Mouse (Mus musculus) myocyte (in vitro differentiated cells): ENCODE measurements at regions not wholly inside any gene's neighbourhood (a gene's known extent, or its start where the extent isn't known, plus 50 kb on each side); places are given as distances from the start of the nearest gene placed in this dataset.

Source experiments
- H3K27me3 ChIP-seq: one replicate; pipeline ENCODE4 v1.6.1; 2011; ENCODE audit not compliant: control insufficient read depth, insufficient read depth, insufficient read length
- H3K36me3 ChIP-seq: one replicate; pipeline ENCODE4 v1.6.1; 2011; ENCODE audit not compliant: control insufficient read depth, insufficient read depth
- H3K4me2 ChIP-seq: one replicate; pipeline ENCODE4 v1.6.1; 2011; ENCODE audit warnings: low read depth, control low read depth
- H3K4me3 ChIP-seq: one replicate; pipeline ENCODE4 v1.5.1; 2011; ENCODE audit warnings: mild to moderate bottlenecking, control low read depth, moderate library complexity
- H3K79me2 ChIP-seq: one replicate; pipeline ENCODE4 v1.6.1; 2011; ENCODE audit not compliant: control insufficient read depth, insufficient read depth
- H3ac ChIP-seq: one replicate; pipeline ENCODE4 v1.6.1; 2011; ENCODE audit not compliant: control insufficient read depth, insufficient read length
- CEBPB ChIP-seq: IDR thresholded peaks from 2 replicates; pipeline ENCODE4 v1.6.1; 2011; ENCODE audit warnings: mild to moderate bottlenecking, moderate library complexity; ENCODE audit not compliant: poor library complexity, insufficient read depth, severe bottlenecking
- E2F4 ChIP-seq: IDR thresholded peaks from one replicate; pipeline ENCODE4 v1.6.1; 2011; ENCODE audit warnings: mild to moderate bottlenecking, control low read depth, moderate library complexity; ENCODE audit not compliant: insufficient read depth
- MAX ChIP-seq: IDR thresholded peaks from one replicate; pipeline ENCODE4 v1.6.1; 2011; ENCODE audit warnings: low read depth, mild to moderate bottlenecking, control low read depth
- MYOD1 ChIP-seq, 3 experiments: IDR thresholded peaks; one replicate each; pipeline ENCODE4 v1.6.1; 2011; ENCODE audit warnings: control low read depth in 2 of 3, low read depth in 2 of 3, mild to moderate bottlenecking in 2 of 3, moderate library complexity in 1 of 3; ENCODE audit not compliant: insufficient read length in 2 of 3, control insufficient read depth in 1 of 3
- MYOG ChIP-seq, 3 experiments: IDR thresholded peaks; one replicate each; pipeline ENCODE4 v1.6.1; 2011; ENCODE audit warnings: control low read depth in 2 of 3, low read depth in 2 of 3, mild to moderate bottlenecking in 2 of 3; ENCODE audit not compliant: insufficient read length in 2 of 3, control insufficient read depth in 1 of 3, insufficient read depth in 1 of 3
- POLR2A ChIP-seq: IDR thresholded peaks from one replicate; pipeline ENCODE4 v1.6.1; 2011; ENCODE audit warnings: low read depth, mild to moderate bottlenecking, control low read depth, moderate library complexity; ENCODE audit not compliant: insufficient read length
- POLR2AphosphoS2 ChIP-seq: IDR thresholded peaks from one replicate; pipeline ENCODE4 v1.6.1; 2011; ENCODE audit warnings: low read depth, control low read depth; ENCODE audit not compliant: insufficient read length
- REST ChIP-seq: IDR thresholded peaks from one replicate; pipeline ENCODE4 v1.6.1; 2011; ENCODE audit warnings: mild to moderate bottlenecking, control low read depth, moderate library complexity; ENCODE audit not compliant: insufficient read depth, insufficient read length
- SRF ChIP-seq: IDR thresholded peaks from one replicate; pipeline ENCODE4 v1.6.1; 2011; ENCODE audit warnings: low read depth; ENCODE audit not compliant: control insufficient read depth, insufficient read length
- TCF12 ChIP-seq: IDR thresholded peaks from one replicate; pipeline ENCODE4 v1.6.1; 2011; ENCODE audit warnings: mild to moderate bottlenecking, control low read depth; ENCODE audit not compliant: poor library complexity, insufficient read depth, severe bottlenecking
- TCF3 ChIP-seq: IDR thresholded peaks from one replicate; pipeline ENCODE4 v1.6.1; 2011; ENCODE audit warnings: low read depth, control low read depth; ENCODE audit not compliant: insufficient read length
- USF1 ChIP-seq: IDR thresholded peaks from one replicate; pipeline ENCODE4 v1.6.1; 2011; ENCODE audit warnings: low read depth, mild to moderate bottlenecking, control low read depth, moderate library complexity

GRCm38 (mm10) chr14:25206855-25207254 lies 252.1 kb upstream of the Zmiz1 start:
- Histone ChIP-seq H3K36me3 (no peaks in the 10 kb centered on the region), H3K4me3 (no peak overlapping the region), H3K79me2 (no peaks in the 10 kb centered on the region), H3ac (no peak overlapping the region), H3K4me2 (no peak overlapping the region), H3K27me3 (no peaks in the 10 kb centered on the region)
- TF ChIP-seq CEBPB (no peak), POLR2AphosphoS2 (no peak), REST (no peak), TCF3 (no peak), MYOG (IDR thresholded peaks at IDR 0.05; ENCODE audit: control insufficient read depth in 1 of 3, insufficient read depth in 1 of 3, insufficient read length in 2 of 3, low read depth in 2 of 3) (no peak), TCF12 (no peak), E2F4 (no peak), POLR2A (no peak), MYOD1 (IDR thresholded peaks at IDR 0.05; ENCODE audit: control insufficient read depth in 1 of 3, insufficient read length in 2 of 3, low read depth in 2 of 3) (no peak), SRF (no peak), MAX (no peak), USF1 (no peak)

DNA sequence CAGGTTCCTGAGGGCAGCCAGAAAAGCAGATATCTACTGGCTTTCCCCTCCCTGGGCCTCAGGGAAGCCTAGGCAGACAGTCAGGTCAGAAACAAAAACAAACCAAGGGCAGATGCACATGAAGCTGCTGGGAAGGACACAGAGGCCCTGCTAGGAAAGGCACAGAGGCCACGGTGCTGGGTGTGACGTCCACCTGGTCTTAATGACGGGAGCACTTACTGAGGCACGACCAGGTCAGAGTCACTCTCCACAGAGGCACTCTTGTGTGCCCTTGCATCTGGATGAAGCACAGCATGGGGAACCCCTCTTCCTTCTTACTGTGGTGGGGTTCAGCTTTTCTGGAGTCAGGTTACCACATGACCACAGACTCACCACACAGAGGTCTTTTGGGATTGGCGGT lies 251.6 kb upstream of the Zmiz1 start:
- no peaks in the 10 kb centered on the region for H3K36me3 ChIP-seq
- no peak for TF ChIP-seq POLR2AphosphoS2
- no peak for TF ChIP-seq E2F4
- no peak for TF ChIP-seq MAX
- no peak for TF ChIP-seq POLR2A
- TF ChIP-seq MYOD1 (IDR thresholded peaks at IDR 0.05; ENCODE audit: control insufficient read depth in 1 of 3, insufficient read length in 2 of 3, low read depth in 2 of 3) = no peak
- no peak for TF ChIP-seq SRF
- no peak for TF ChIP-seq TCF12
- no peak for TF ChIP-seq CEBPB
- TF ChIP-seq REST = no peak
- no peak for TF ChIP-seq USF1
- no peak for TF ChIP-seq TCF3
- no peak for TF ChIP-seq MYOG (IDR thresholded peaks at IDR 0.05; ENCODE audit: control insufficient read depth in 1 of 3, insufficient read depth in 1 of 3, insufficient read length in 2 of 3, low read depth in 2 of 3)
- H3ac ChIP-seq = no peak overlapping the region
- H3K27me3 ChIP-seq = no peaks in the 10 kb centered on the region
- H3K4me2 ChIP-seq = no peak overlapping the region
- H3K79me2 ChIP-seq = no peaks in the 10 kb centered on the region
- no peak overlapping the region for H3K4me3 ChIP-seq

DNA sequence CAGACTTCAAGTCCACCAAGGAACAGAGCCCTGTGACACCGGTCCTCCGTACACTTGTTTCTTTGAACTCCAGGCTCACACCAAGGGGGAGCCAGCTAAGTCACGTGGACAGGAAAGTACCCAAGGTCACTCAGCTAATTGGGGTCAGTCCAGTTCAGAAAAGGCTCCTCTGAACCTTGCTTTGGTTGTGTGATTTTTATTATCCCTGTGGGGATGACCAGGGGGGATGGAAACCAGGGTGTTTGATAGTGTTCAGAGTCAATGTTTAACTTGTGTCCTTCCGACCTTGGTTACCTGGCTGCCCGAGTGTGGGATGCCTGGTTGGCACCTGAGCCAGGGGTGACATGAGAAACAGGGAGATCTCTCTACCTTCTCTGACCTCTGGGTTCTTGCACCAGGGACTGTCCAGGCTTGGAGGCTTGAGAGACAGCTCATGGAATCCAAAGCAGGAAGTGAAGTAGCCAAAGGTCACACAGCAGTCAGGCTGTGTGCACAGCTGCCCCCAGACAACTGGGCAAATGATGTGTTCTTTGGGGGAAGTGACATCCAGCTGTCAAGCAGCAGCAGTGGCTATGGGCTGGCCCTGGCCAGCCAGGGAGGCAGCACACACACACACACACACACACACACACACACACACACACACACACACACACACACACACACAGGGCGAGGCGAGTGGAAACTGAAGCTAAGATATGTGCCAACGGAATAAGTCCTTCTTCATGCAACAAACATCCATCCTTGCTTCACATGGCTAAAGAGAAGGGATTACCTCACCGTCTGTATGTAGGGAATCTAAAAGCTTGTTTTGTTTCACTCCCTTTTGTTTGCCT lies 250.5 kb upstream of the Zmiz1 start:
- TF ChIP-seq CEBPB (no peak), SRF (no peak), MAX (no peak), TCF3 (no peak), REST (no peak), E2F4 (no peak), MYOD1 (IDR thresholded peaks at IDR 0.05; ENCODE audit: control insufficient read depth in 1 of 3, insufficient read length in 2 of 3, low read depth in 2 of 3) (peak in 2 of 3 experiments; percentile 54 to 82), MYOG (IDR thresholded peaks at IDR 0.05; ENCODE audit: control insufficient read depth in 1 of 3, insufficient read depth in 1 of 3, insufficient read length in 2 of 3, low read depth in 2 of 3) (peak in 2 of 3 experiments; percentile 25 to 62)
- Histone ChIP-seq H3K4me2 (peak overlapping the region; percentile 6), H3K79me2 (no peaks in the 10 kb centered on the region), H3K27me3 (no peaks in the 10 kb centered on the region), H3ac (no peak overlapping the region), H3K36me3 (no peaks in the 10 kb centered on the region), H3K4me3 (no peak overlapping the region)

DNA sequence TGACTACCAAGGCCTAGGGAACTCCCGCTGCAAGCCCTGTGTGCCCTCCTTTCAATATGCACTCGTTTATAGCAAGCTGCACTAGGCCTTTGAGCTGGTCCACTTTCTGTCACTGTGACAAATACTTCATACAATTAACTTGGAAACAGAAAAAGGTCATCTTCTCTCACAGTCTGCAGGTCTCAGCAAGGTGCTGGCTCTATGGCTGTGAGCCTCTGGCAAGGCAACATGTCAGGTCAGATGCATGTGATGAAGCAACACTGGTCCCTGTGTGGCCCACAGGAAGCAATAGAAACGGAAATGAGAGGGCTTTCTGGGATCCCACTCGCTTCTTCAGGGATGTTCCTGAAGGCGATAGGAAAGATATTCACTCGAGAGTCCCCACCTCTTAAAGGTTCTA lies 245.9 kb upstream of the Zmiz1 start:
- Histone ChIP-seq H3K4me3 (no peak overlapping the region), H3ac (no peak overlapping the region), H3K27me3 (no peaks in the 10 kb centered on the region), H3K4me2 (no peak overlapping the region), H3K79me2 (no peaks in the 10 kb centered on the region), H3K36me3 (no peaks in the 10 kb centered on the region)
- TF ChIP-seq MYOD1 (IDR thresholded peaks at IDR 0.05; ENCODE audit: control insufficient read depth in 1 of 3, insufficient read length in 2 of 3, low read depth in 2 of 3) (no peak), TCF3 (no peak), CEBPB (no peak), MYOG (IDR thresholded peaks at IDR 0.05; ENCODE audit: control insufficient read depth in 1 of 3, insufficient read depth in 1 of 3, insufficient read length in 2 of 3, low read depth in 2 of 3) (no peak), TCF12 (no peak), POLR2A (no peak), SRF (no peak), MAX (no peak), E2F4 (no peak)
